Mouse (Mus musculus) spleen, adult 12 weeks (tissue): ENCODE results near the gene Susd6.

ENCODE experiments used
- DNase-seq: peaks from one replicate; pipeline ENCODE4 v3.0.0; 2022; ENCODE audit warnings: low spot score

Susd6 gene

GRCm38 (mm10) chr12:80878653-80879052, 88.3 kb downstream of the Susd6 start:
- no peak for DNase-seq

- DNase-seq, result no peak
Measured at GRCm38 (mm10) chr12:80879267-80879666, 89.0 kb downstream of the Susd6 start.

- DNase-seq, result no peak
Measured at GRCm38 (mm10) chr12:80881121-80881520, 90.8 kb downstream of the Susd6 start.

- DNase-seq, result no peak
Measured at GRCm38 (mm10) chr12:80883278-80883677, 93.0 kb downstream of the Susd6 start.

- no peak for DNase-seq
Measured at GRCm38 (mm10) chr12:80883881-80884280, 93.6 kb downstream of the Susd6 start.

GRCm38 (mm10) chr12:80885301-80886288, 95.3 kb downstream of the Susd6 start:
- DNase-seq, result no peak

DNA sequence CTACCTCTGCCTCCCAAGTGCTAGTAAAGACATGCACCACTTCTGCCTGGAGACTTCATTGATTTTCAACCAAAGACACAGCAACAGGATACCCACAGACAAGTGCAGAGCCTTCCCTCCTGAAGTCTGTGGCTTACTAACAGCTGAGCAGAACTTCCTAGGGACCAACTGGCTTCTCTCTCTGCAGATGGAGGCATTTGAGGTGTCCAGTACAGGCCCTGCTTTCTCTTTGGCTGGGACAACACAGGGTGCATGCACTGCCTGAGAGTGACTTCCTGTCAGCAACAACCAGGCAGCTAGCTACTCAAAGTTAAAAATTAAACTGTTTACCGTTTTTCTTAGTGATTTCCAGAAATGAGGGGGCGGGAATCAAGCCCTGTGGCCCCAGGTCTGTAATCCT, 96.7 kb downstream of the Susd6 start:
- DNase-seq, result no peak

DNA sequence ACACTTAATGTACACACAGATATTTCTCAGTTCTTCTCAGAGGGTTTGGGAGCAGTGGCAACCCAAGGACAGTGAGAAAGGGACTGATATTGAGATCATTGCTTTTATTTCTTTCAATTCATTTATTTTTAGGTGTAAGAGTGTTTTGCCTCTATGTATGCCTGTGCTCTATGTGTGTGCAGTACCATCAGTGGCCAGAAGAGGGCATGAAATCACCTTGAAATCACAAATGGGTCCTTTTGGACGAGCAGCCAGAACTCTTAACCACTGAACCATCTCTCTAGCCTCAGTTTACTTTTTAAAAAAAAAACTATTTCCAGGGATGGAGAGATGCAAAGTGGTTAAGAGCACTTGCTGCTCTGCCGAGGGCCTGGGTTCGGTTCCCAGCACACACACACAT, 99.0 kb downstream of the Susd6 start:
- DNase-seq, result no peak

GRCm38 (mm10) chr12:80891074-80891473, 100.8 kb downstream of the Susd6 start:
- DNase-seq, result no peak

- DNase-seq, result no peak
Measured at GRCm38 (mm10) chr12:80893720-80894494, 103.6 kb downstream of the Susd6 start.

DNA sequence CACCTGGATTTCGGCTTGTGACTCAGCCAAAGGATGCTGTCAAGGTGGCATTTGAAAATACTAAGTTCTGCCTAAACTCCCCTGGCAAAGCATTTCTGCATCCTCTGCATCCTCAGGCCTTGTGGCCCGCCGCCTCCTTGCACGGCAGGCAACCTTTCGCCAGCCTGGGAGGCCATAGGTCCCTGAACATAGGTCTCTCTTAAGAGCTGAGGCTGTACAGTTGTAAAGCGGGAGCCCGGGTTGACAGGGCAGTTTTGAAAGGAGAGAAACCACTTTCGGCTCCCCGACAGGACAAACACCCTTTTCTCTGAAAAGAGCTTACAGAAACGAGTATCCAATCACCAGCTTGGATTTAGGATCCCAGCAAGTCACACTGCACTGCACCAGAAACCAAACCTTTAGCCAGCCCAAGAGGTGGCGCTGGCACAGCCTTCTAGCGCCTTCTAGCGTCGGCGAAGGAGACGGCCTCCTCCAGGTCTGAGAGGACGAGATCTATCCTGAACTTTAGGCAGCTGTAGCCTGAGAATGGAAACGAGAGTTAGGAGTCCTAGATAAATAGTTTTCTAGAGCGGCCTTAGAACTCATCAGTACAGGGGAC, 104.8 kb downstream of the Susd6 start:
- DNase-seq, result peak; percentile 35

DNA sequence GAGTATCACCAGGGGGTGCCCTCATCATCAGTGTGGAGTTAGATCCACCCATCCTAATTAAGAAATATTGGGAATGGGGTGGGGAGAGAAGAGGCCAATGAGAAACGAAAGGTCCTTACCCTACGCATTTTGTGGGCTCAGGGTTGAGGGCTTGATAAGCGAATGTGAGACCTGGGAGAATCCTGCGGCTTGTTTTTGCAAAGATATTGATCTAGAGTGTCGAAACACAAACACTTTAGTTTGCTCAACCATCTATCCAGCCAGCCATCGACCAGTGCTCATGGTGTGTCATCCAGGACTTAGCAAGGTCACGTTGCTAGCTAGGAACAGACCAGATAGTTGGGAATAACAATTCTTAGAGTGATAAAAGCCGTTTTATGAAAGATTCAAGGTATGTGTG, 119.3 kb downstream of the Susd6 start:
- DNase-seq, result no peak

DNA sequence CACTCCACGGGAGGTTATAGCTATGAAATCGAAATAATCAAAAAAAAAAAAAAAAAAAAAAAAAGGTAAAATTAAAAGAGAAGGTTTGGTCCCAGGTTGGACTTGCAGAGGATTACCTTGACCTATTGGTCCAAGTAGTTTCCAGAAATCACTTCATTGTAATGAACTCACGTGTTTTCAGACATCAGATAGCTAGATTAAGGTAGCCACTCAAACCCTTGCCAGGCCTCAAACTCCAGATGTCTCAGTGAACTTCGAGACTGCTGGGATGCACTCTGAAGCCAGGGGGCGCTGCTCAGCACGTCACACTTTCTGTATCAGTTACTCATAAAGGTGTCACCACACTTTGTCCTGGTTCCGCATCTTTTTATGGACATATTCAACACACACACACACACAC, 127.5 kb downstream of the Susd6 start:
- DNase-seq, result no peak

DNA sequence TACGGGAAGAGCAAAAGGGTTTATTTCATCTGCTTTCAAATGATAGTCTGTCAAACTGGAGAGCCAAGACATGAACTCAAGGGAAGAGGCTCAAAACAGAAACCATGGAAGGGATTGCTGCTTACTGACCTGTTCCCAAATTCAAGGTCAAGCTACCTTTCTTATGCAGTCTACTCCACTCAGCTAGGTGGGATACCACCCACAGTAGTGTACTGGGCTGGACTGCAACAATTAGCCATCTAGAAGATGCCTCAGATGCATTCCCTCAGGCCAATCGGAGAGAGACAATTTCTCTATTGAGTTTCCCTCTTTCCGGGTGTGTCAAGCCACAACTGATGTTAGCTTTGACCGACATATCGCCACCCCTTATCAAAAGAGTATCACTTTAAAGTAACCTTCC, 131.0 kb downstream of the Susd6 start:
- no peak for DNase-seq

DNA sequence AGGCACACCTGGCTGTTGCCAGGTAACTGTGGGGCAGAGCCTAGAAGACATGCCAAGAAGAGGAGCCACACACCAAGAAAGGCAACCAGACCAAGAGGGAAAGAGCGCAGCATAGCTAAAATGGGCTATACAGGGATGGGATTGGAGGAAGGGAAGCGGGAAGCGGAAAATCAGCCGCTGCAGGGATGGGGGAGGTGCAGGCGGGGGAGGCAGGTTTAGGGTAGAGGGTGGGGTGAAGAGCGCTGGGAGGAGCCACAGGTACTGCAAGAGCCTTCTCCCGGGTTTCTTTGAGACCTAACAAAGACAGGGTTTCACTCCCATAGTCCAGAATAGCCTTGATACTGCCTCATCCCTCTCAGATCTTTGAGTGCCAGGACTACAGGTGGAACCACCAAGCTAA, 132.6 kb downstream of the Susd6 start:
- DNase-seq, result no peak

GRCm38 (mm10) chr12:80923602-80924001, 133.3 kb downstream of the Susd6 start:
- DNase-seq, result no peak

DNA sequence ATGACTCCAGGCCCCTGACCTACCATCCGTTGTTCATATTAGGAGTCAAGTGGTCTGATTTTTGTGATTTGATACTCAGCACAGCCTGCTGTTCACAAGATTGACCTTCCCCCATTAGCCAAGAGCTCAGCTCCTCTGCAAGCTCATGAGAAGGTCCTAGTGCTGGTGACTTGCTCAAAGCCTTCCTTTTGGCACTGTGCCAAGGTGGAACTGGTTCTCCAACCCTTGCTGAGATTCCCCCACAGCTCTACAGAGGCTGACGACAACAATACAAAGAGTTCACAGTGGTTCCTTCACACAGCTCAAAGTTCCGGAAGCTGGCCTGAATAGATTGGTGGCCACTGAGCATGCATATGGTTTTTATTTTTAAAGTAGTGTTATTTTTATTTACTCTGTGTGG, 133.9 kb downstream of the Susd6 start:
- DNase-seq, result no peak

DNA sequence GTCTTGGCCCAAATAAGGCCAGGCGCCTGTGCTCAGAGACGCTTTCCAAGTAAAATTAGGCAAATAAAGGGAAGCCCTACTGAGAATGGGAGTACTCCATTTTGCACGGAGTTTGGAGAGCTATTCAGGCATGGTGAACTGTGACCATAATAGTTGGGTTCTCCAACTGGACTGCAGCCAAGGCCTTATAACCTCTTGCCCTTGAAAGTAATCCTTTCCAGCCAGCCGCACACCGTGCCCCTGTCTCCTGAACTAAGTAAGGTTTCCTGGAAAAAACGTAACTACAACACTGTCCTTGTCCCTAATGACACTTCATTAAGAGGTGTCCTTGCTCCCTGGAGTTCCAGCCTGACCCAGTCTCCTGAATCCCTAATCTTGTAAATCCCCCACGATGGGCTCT, 135.6 kb downstream of the Susd6 start:
- no peak for DNase-seq

GRCm38 (mm10) chr12:80926550-80926949, 136.2 kb downstream of the Susd6 start:
- no peak for DNase-seq

DNA sequence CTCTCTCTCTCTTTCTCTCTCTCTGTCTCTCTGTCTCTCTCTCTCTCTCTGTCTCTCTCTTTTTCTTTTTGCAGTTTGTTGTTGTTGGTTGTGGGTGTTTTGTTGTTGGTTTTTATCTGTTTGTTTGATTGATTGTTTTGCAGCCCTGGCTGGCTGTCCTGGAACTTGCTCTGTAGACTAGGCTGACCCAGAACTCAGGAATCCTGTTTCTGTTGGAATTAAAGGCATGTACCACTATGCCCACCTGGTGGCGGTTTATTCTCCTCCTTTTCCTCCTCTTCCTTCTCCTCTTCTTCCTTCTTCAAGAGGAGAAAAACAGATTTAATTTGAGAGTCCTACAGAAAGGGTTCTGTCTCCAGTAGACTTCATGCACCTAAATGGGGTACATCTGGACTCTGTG, 137.2 kb downstream of the Susd6 start:
- no peak for DNase-seq

- no peak for DNase-seq
Measured at GRCm38 (mm10) chr12:80928881-80929280, 138.6 kb downstream of the Susd6 start.

DNA sequence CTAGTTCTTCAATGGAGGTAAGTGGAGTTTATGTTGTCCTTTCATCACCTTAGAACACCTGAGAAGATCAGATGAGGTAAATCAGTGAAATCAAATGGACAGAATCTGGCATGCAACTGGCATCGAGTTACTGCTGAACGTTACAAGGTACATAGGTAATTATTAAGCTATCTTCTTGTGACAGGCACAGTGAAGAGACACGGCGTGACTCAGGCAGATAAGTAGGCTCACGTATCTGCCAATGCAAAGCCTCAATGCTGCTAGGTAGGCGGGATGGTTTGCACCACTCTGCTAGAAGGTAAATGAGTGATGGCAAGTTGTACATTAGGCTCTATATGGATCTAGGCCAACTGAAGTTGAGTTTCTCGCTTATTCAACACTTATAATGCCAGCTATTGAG, 139.8 kb downstream of the Susd6 start:
- DNase-seq, result no peak
